Mouse (Mus musculus) small intestine, adult 2 months (tissue): ENCODE measurements around the gene Wnk4.

Experiments
- CTCF ChIP-seq: fragments of 200-500 bp; IDR thresholded peaks from 2 replicates; pipeline ENCODE4 v1.5.1; 2012; ENCODE audit warnings: low read depth, mild to moderate bottlenecking, control low read depth, inconsistent platforms, low read length, moderate library complexity, mixed read lengths; ENCODE audit not compliant: insufficient replicate concordance, insufficient read length; ENCODE audit errors: extremely low read depth
- POLR2A ChIP-seq: fragments of 200-500 bp; IDR thresholded peaks from 2 replicates; pipeline ENCODE4 v1.6.1; 2012; ENCODE audit warnings: low read depth, mild to moderate bottlenecking, control low read depth, inconsistent platforms, low read length, moderate library complexity

DNA sequence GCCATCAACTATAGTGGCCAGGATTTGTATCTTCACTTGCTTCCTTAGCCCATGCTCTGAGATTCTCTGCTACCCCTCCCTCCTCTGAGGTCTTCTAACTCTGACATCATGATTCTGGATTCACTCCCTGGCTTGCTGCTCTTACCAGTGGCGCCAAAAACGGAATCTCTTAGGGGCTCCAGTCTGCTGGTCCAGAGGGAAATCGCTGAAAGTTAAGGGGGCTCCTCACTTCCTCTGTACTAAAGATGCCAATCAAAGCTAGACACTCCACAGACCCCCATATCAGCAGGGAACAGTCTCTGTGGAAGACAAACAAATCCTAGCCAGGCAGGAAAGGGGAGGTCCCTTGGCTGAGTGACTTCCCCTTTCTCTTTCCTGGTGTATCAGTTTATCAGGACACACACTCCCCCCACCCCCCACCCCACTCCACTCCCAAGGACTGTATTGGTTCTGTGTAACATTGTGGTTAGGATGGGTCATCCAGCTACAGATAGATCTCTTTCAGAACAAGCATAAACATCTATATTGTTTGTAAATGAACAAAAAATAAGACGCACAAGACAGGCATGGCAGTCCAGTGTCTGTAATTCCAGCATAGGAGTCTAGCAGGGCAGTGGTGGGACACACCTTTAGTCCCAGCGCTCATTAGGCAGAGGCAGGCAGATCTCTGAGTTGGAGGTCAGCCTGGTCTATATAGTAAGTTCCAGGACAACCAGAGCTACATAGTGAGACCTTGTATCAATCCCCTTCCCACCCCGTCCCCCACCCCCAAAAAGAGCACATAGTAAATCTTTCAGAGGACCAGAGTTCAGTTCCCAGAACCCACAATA lies 28.1 kb upstream of the Wnk4 start:
- no peak for TF ChIP-seq CTCF
- no peak for TF ChIP-seq POLR2A
